Mouse (Mus musculus) mammary gland, adult 2 months (tissue): Measurements from ENCODE around the gene Olfr792. TPM values are rescaled to one million over a fixed set of nuclear protein-coding genes. Genes with fewer than 3 reads are reported as not detected.

Source experiments
- polyA plus RNA-seq: library from polyadenylated mRNA; depleted of rRNA; stranded (reverse); fragments of >200 nt; gene quantifications from 2 replicates; pipeline ENCODE4 v1.2.3, GENCODE M21; 2012; ENCODE audit warnings: low replicate concordance; rRNA removed

The Olfr792 gene
- polyA plus RNA-seq: not detected in 2 replicates

DNA sequence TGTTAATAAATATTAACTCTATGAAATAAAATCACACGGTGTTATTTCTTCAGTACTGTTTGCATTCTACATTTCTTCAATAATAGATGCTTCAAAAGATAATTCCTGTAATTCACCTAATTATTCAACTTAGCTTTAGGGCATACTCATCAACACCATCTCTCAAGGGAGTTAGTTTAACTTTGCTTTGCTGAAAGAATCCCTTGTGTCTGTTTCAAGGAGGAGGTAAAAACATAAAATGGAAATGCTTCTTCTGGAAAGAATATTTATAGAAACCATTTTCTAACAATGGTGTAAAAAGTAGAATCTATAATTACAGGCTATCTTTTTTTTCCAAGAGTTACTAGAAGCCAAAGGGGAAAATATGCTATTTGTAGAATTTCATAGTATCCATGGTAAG lies at the start of gene Olfr792:
TSS of gene Olfr792 (plus strand) at position 301 of the 400 bp plus-strand sequence.

DNA sequence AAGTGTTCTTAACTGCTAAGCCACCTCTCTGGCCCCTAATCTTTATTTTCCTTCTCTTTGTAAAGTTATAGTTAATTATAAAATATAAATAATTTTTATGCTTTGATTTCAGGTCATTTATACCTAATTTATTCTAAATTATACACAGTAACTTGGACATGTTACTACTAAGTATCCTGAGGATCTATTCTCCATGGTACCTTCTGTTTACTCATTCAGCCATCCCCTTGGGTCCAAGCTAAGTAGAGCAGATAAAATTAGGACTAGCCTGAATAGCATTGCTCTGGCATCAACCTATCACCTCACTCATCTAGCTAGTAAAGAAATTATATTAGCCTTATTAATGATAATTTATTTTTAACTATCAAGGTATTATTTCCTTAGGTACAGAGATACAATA lies 40.8 kb upstream of the Olfr792 start, which contains the start of gene Olfr790:
TSS of gene Olfr790 (plus strand) at position 301 of the 400 bp plus-strand sequence.

DNA sequence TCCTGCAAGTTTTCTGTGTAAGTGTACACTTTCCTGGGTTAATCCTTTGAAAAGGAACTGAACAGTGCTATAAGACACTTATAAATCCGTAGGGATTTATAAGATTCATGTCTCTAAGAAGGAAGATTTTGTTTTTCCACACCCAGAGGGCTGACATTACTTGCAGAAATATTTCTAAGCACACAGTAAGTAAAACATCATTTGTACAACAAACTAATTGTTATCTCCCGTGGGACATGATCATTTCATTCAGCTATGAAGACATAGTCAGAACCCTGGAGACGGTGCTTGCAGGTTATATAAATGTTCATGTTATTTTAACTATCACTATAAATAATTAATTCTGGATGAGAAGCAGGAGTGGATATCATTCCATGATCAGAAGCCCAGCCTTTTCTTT lies 17.5 kb upstream of the Olfr792 start, which contains the start of gene Olfr791:
TSS of gene Olfr791 (plus strand) at position 301 of the 400 bp plus-strand sequence.

DNA sequence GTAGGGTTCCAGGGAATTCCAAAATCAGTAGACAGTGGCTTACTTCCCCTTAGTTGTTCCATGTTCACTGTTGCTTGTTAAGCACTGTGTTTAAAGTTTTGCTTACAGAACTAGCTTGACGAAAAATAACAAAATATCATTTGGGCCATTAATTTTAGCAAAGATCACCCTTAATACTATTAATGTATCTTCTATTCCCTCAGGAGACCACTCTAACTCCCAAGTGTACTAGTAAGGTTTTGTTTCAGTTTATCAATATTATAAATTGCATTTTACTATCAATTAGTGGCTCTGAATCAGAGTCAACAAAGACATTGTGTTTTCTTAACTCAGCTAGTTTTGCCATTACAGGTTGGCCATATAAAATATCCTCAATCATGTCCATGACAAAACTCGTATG lies 28.4 kb downstream of the Olfr792 start, which contains the start of gene Olfr794:
TSS of gene Olfr794 (plus strand) at position 301 of the 400 bp plus-strand sequence.

Other genes starting within 250 kb of the Olfr792 start
- gene Olfr780, start 221.0 kb upstream of the Olfr792 start, polyA plus RNA-seq: not detected in 2 replicates
- not detected in 2 replicates for gene Olfr781, start 210.3 kb upstream of the Olfr792 start, polyA plus RNA-seq
- not detected in 2 replicates for gene Olfr782, start 190.3 kb upstream of the Olfr792 start, polyA plus RNA-seq
- 0.06 TPM in 1 of 2 replicates, not detected in the other for gene Olfr784, start 155.1 kb upstream of the Olfr792 start, polyA plus RNA-seq
- gene Olfr785, start 133.7 kb upstream of the Olfr792 start, polyA plus RNA-seq: not detected in 2 replicates
- gene Olfr786, start 111.9 kb upstream of the Olfr792 start, polyA plus RNA-seq: not detected in 2 replicates
- gene Olfr787, start 77.3 kb upstream of the Olfr792 start, polyA plus RNA-seq: not detected in 2 replicates
- gene Olfr788, start 68.2 kb upstream of the Olfr792 start, polyA plus RNA-seq: not detected in 2 replicates
- not detected in 2 replicates for gene Olfr789, start 54.4 kb upstream of the Olfr792 start, polyA plus RNA-seq
- gene Olfr790, start 40.7 kb upstream of the Olfr792 start, polyA plus RNA-seq: not detected in 2 replicates
- not detected in 2 replicates for gene Olfr791, start 17.4 kb upstream of the Olfr792 start, polyA plus RNA-seq
- gene Olfr794, start 28.5 kb downstream of the Olfr792 start, polyA plus RNA-seq: not detected in 2 replicates
- gene Olfr796, start 73.4 kb downstream of the Olfr792 start, polyA plus RNA-seq: not detected in 2 replicates
- not detected in 2 replicates for gene Olfr798, start 88.8 kb downstream of the Olfr792 start, polyA plus RNA-seq
- gene Olfr799, start 98.3 kb downstream of the Olfr792 start, polyA plus RNA-seq: not detected in 2 replicates
- gene Olfr800, start 118.5 kb downstream of the Olfr792 start, polyA plus RNA-seq: not detected in 2 replicates
- not detected in 2 replicates for gene Olfr801, start 134.7 kb downstream of the Olfr792 start, polyA plus RNA-seq
- not detected in 2 replicates for gene Olfr802, start 149.0 kb downstream of the Olfr792 start, polyA plus RNA-seq
- not detected in 2 replicates for gene Olfr803, start 155.1 kb downstream of the Olfr792 start, polyA plus RNA-seq
- gene Olfr804, start 164.0 kb downstream of the Olfr792 start, polyA plus RNA-seq: not detected in 2 replicates
- not detected in 2 replicates for gene Olfr805, start 190.2 kb downstream of the Olfr792 start, polyA plus RNA-seq
- not detected in 2 replicates for gene Olfr806, start 202.8 kb downstream of the Olfr792 start, polyA plus RNA-seq
- not detected in 2 replicates for gene Olfr807, start 218.6 kb downstream of the Olfr792 start, polyA plus RNA-seq
- gene Olfr808, start 226.3 kb downstream of the Olfr792 start, polyA plus RNA-seq: not detected in 2 replicates
- not detected in 2 replicates for gene Olfr809, start 235.5 kb downstream of the Olfr792 start, polyA plus RNA-seq